Mouse (Mus musculus): Measurements from ENCODE around the gene Ckap4.
A peak's percentile ranks its signal among the peaks of the same experiment; 100 is the strongest.

GRCm38 (mm10) chr10:84514038-84514578, 19.8 kb downstream of the Ckap4 start:
- TF ChIP-seq EP300 (optimal IDR thresholded peaks at IDR 0.05) (no peak), CTCF (IDR thresholded peaks at IDR 0.05; ENCODE audit: low read depth) (peak; percentile 89)
